26 mouse cellular contexts compared by ENCODE assay signal in the genomic region with DNA sequence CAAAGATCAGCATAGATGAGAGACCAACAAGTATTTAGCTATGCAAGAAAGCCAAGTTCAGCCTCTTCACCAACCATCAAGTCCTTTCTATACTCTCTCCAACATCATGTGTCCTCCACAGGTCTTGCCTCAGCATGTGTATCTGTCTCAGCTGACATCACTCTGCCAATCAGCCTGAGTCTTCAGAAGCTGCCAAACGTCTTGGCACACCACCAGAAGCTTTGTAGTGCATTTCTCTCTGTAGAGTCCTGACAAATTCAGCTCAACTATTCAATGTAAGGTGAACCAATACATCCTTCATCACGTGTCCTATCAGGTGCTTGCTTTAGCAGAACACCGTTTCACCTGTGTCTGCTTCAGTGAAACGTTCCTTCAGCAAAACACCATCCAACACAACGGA.
DNase-seq lines count a peak whose midpoint lies in the region; ATAC-seq lines count a peak whose summit lies in the region.
"Had no signal": no experiment of that assay in that cellular context is flagged by ENCODE, and none has a peak within 500 bp of the region (broad histone marks: within the 10 kb centered on the region; RNA-seq: fewer than 3 reads in every experiment).

No protein-coding gene starts in this region.

- peak; percentile 19 for DNase-seq in adrenal gland, postnatal 14 days
- no peak for DNase-seq in adrenal gland, adult 2 months
- peak; percentile 57 to 70 for DNase-seq in cerebellum, postnatal 14 days
- DNase-seq in cerebellum, adult 9-10 months = no peak
- DNase-seq in forebrain, embryonic 14.5 days (ENCODE audit: low spot score) = peak; percentile 13
- DNase-seq in forebrain, embryonic 11.5 days (ENCODE audit: low spot score) = no peak
- peak; percentile 11 for DNase-seq in right cerebral cortex, postnatal 4 days
- no peak for DNase-seq in right cerebral cortex, postnatal 14 days
- DNase-seq: adrenal gland, postnatal 25 days; gastrocnemius, postnatal 10 days; gastrocnemius, postnatal 36 days; heart, adult 2 months; heart, postnatal 14 days; heart, postnatal 4 days; kidney, adult 18-20 months had no signal

- no peaks in the 10 kb centered on the region for H3K9me3 ChIP-seq in forebrain, embryonic 14.5 days (replicated peaks; ENCODE audit: control insufficient read depth, low read length)
- H3K9me3 ChIP-seq in forebrain, embryonic 11.5 days (ENCODE audit: control insufficient read depth, low read length) = peaks cover 3% of the 10 kb centered on the region
- H3K9me3 ChIP-seq: embryonic facial prominence, embryonic 15.5 days; heart, embryonic 10.5 days had no signal

- ATAC-seq in forebrain, embryonic 14.5 days = no peak
- ATAC-seq in forebrain, embryonic 11.5 days (replicated peaks; ENCODE audit: low FRiP score) = no peak
- ATAC-seq: forebrain, embryonic 16.5 days; hindbrain, postnatal 0 days; inflammation-experienced regulatory T-cells, adult 6 months; intestine, embryonic 16.5 days; Patski had no signal

- no peaks in the 10 kb centered on the region for H3K27me3 ChIP-seq in forebrain, embryonic 14.5 days (replicated peaks; ENCODE audit: control insufficient read depth, insufficient read depth, low read length)
- H3K27me3 ChIP-seq in forebrain, embryonic 11.5 days (ENCODE audit: control insufficient read depth, insufficient read depth, low read length) = no peaks in the 10 kb centered on the region
- H3K27me3 ChIP-seq: embryonic facial prominence, embryonic 12.5 days; embryonic facial prominence, embryonic 15.5 days; heart, embryonic 13.5 days; Patski had no signal

- H3K4me3 ChIP-seq in forebrain, embryonic 14.5 days (ENCODE audit: low read depth, low read length) = no peak overlapping the region
- H3K4me3 ChIP-seq in forebrain, embryonic 11.5 days (ENCODE audit: low read depth, low read length) = no peak overlapping the region
- H3K4me3 ChIP-seq: embryonic facial prominence, embryonic 12.5 days; embryonic facial prominence, embryonic 15.5 days; forebrain, embryonic 12.5 days; heart, adult 2 months; heart, embryonic 10.5 days; heart, embryonic 13.5 days had no signal

- no peaks in the 10 kb centered on the region for H3K36me3 ChIP-seq in forebrain, embryonic 14.5 days (ENCODE audit: control insufficient read depth, insufficient read depth, low read length)
- no peaks in the 10 kb centered on the region for H3K36me3 ChIP-seq in forebrain, embryonic 11.5 days (ENCODE audit: control insufficient read depth, insufficient read depth, low read length)
- H3K36me3 ChIP-seq: embryonic facial prominence, embryonic 12.5 days; embryonic facial prominence, embryonic 15.5 days; forebrain, embryonic 12.5 days; heart, embryonic 10.5 days; heart, embryonic 13.5 days had no signal

- H3K4me1 ChIP-seq in forebrain, embryonic 14.5 days (ENCODE audit: control insufficient read depth, insufficient read depth, low read length) = no peaks in the 10 kb centered on the region
- no peaks in the 10 kb centered on the region for H3K4me1 ChIP-seq in forebrain, embryonic 11.5 days (replicated peaks; ENCODE audit: control insufficient read depth, insufficient read depth, low read length)
- H3K4me1 ChIP-seq: embryonic facial prominence, embryonic 12.5 days; embryonic facial prominence, embryonic 15.5 days; forebrain, embryonic 12.5 days; heart, embryonic 10.5 days; heart, embryonic 13.5 days had no signal

- no peak overlapping the region for H3K27ac ChIP-seq in forebrain, embryonic 14.5 days (ENCODE audit: low read depth, low read length)
- H3K27ac ChIP-seq in forebrain, embryonic 11.5 days (ENCODE audit: low read depth, low read length) = no peak overlapping the region
- H3K27ac ChIP-seq: embryonic facial prominence, embryonic 12.5 days; embryonic facial prominence, embryonic 15.5 days; forebrain, embryonic 12.5 days; heart, adult 2 months; heart, embryonic 10.5 days; heart, embryonic 13.5 days; hindbrain, embryonic 14.5 days; hindbrain, postnatal 0 days had no signal

- WGBS in forebrain, embryonic 14.5 days = 84% methylated on average over 5 of the region's 5 CpGs
- WGBS in forebrain, embryonic 11.5 days = 91% methylated on average over 5 of the region's 5 CpGs

- H3K4me2 ChIP-seq in forebrain, embryonic 14.5 days (ENCODE audit: low read length) = no peak overlapping the region
- H3K4me2 ChIP-seq in forebrain, embryonic 11.5 days (ENCODE audit: low read depth, low read length, severe bottlenecking) = no peak overlapping the region
- H3K4me2 ChIP-seq: embryonic facial prominence, embryonic 12.5 days; embryonic facial prominence, embryonic 15.5 days; forebrain, embryonic 12.5 days; heart, embryonic 13.5 days; hindbrain, embryonic 14.5 days had no signal

- H3K9ac ChIP-seq in forebrain, embryonic 14.5 days (ENCODE audit: low read length) = no peak overlapping the region
- no peak overlapping the region for H3K9ac ChIP-seq in forebrain, embryonic 11.5 days (ENCODE audit: low read length)
- H3K9ac ChIP-seq: embryonic facial prominence, embryonic 12.5 days; embryonic facial prominence, embryonic 15.5 days; forebrain, embryonic 12.5 days; heart, embryonic 13.5 days; hindbrain, embryonic 14.5 days had no signal

Comparison
In these comparisons a context has a peak if more than half of its experiments do, and no peak if none do; other contexts are left out.
1. DNase-seq: peak in adrenal gland, postnatal 14 days (single experiment), cerebellum, postnatal 14 days (2 of 2), forebrain, embryonic 14.5 days (single experiment) and right cerebral cortex, postnatal 4 days (single experiment); none in adrenal gland, adult 2 months (single experiment), cerebellum, adult 9-10 months (single experiment), forebrain, embryonic 11.5 days (single experiment) and right cerebral cortex, postnatal 14 days (single experiment).